Mouse (Mus musculus) spleen, postnatal 14 days (tissue): ENCODE data around the gene Cyp2b13.
"Not testable (repeated sequence)": the region's sequence is repeated elsewhere in the genome, so short reads cannot be mapped to it uniquely, and the experiment has no call there.

Experiments used
- DNase-seq, 2 experiments: peaks; one replicate each; pipeline ENCODE4 v3.0.0; 2021 to 2022; ENCODE audit warnings: low spot score in 2 of 2

The Cyp2b13 gene

GRCm38 (mm10) chr7:26061197-26061596 lies at the start of gene Cyp2b13:
TSS of gene Cyp2b13 (plus strand) at chr7:26061497.
- not testable (repeated sequence) for DNase-seq

GRCm38 (mm10) chr7:26019814-26020332 lies 41.4 kb upstream of the Cyp2b13 start:
- not testable (repeated sequence) for DNase-seq

GRCm38 (mm10) chr7:26054885-26055630 lies 6.2 kb upstream of the Cyp2b13 start:
- DNase-seq: not testable (repeated sequence)

GRCm38 (mm10) chr7:26071677-26072076 lies 10.4 kb downstream of the Cyp2b13 start:
- DNase-seq: not testable (repeated sequence)

- DNase-seq: no peak
Measured at GRCm38 (mm10) chr7:26082595-26082994, 21.3 kb downstream of the Cyp2b13 start.

- no peak for DNase-seq
Measured at GRCm38 (mm10) chr7:26087391-26087790, 26.1 kb downstream of the Cyp2b13 start.

- not testable (repeated sequence) for DNase-seq
Measured at GRCm38 (mm10) chr7:26088578-26088977, 27.3 kb downstream of the Cyp2b13 start.

- not testable (repeated sequence) for DNase-seq
Measured at GRCm38 (mm10) chr7:26139623-26140022, 78.3 kb downstream of the Cyp2b13 start.

- DNase-seq: not testable (repeated sequence)
Measured at GRCm38 (mm10) chr7:26143657-26144056, 82.4 kb downstream of the Cyp2b13 start.
